Comparison of ENCODE assay signal across 16 mouse cellular contexts in the genomic region with DNA sequence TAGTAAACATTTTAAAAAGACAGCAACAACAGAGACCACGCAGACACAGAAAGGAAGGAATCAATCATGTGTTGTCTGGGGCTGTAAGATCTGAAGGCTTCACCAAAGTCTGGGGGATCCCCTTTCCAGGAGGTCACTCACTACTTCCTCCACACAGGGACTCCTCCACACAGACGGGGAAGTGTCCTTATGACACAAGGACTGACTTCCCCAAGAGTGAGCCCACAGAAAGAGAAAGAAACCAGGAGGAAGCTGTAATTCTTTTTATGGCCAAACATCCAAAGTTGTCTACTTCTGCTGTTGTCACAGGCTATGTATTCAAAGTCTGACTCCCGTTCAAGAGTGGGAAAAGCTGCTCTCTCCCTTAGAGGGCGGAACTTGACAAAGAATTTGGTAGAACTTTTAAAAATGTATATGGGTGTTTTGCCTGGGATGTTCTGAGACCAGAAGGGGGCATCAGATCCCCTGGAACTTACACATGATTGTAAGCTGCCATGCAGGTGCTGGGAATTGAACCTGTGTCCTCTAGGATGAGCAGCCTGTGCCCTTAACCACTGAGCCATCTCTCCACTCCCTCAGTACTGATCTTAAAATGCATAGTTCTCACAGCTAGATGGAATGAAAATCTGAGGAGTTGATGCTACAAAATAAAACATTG. TPM values are rescaled to one million over a fixed set of nuclear protein-coding genes. Genes with fewer than 3 reads are reported as not detected.
DNase-seq lines count a peak whose midpoint lies in the region; ATAC-seq lines count a peak whose summit lies in the region.
"Had no signal": no experiment of that assay in that cellular context is flagged by ENCODE, and none has a peak within 500 bp of the region (broad histone marks: within the 10 kb centered on the region; RNA-seq: fewer than 3 reads in every experiment).

No protein-coding gene starts in this region.

- 52% methylated on average over 4 of the region's 4 CpGs for WGBS in intestine, embryonic 16.5 days
- 45% methylated on average over 4 of the region's 4 CpGs for WGBS in intestine, embryonic 15.5 days
- 58% methylated on average over 4 of the region's 4 CpGs for WGBS in hindbrain, embryonic 12.5 days

- no peaks in the 10 kb centered on the region for H3K4me1 ChIP-seq in intestine, embryonic 16.5 days (ENCODE audit: control insufficient read depth, insufficient read depth, low read length)
- H3K4me1 ChIP-seq in intestine, embryonic 15.5 days (replicated peaks) = no peaks in the 10 kb centered on the region
- no peaks in the 10 kb centered on the region for H3K4me1 ChIP-seq in hindbrain, embryonic 12.5 days
- H3K4me1 ChIP-seq: embryonic facial prominence, embryonic 12.5 days; heart, embryonic 12.5 days had no signal

- H3K27me3 ChIP-seq in intestine, embryonic 16.5 days (replicated peaks; ENCODE audit: control insufficient read depth, insufficient read depth, low read length) = no peaks in the 10 kb centered on the region
- no peaks in the 10 kb centered on the region for H3K27me3 ChIP-seq in intestine, embryonic 15.5 days (replicated peaks)
- no peaks in the 10 kb centered on the region for H3K27me3 ChIP-seq in hindbrain, embryonic 12.5 days
- H3K27me3 ChIP-seq: embryonic facial prominence, embryonic 12.5 days; heart, embryonic 12.5 days had no signal

- no peak overlapping the region for H3K27ac ChIP-seq in intestine, embryonic 16.5 days (ENCODE audit: low read length)
- H3K27ac ChIP-seq in intestine, embryonic 15.5 days = no peak overlapping the region
- no peak overlapping the region for H3K27ac ChIP-seq in hindbrain, embryonic 12.5 days
- H3K27ac ChIP-seq: embryonic facial prominence, embryonic 12.5 days; hindbrain, embryonic 14.5 days had no signal

- no peak overlapping the region for H3K9ac ChIP-seq in intestine, embryonic 16.5 days (ENCODE audit: low read depth, low read length)
- no peak overlapping the region for H3K9ac ChIP-seq in intestine, embryonic 15.5 days
- no peak overlapping the region for H3K9ac ChIP-seq in hindbrain, embryonic 12.5 days
- H3K9ac ChIP-seq: embryonic facial prominence, embryonic 12.5 days; heart, embryonic 12.5 days; hindbrain, embryonic 14.5 days; lung, embryonic 14.5 days had no signal

- H3K4me2 ChIP-seq in intestine, embryonic 16.5 days (ENCODE audit: low read depth, low read length) = no peak overlapping the region
- H3K4me2 ChIP-seq in intestine, embryonic 15.5 days (replicated peaks) = no peak overlapping the region
- H3K4me2 ChIP-seq in hindbrain, embryonic 12.5 days (replicated peaks) = no peak overlapping the region
- H3K4me2 ChIP-seq: embryonic facial prominence, embryonic 12.5 days; heart, embryonic 12.5 days; hindbrain, embryonic 14.5 days; lung, embryonic 14.5 days had no signal

- H3K36me3 ChIP-seq in intestine, embryonic 16.5 days (ENCODE audit: control insufficient read depth, insufficient read depth, low read length) = no peaks in the 10 kb centered on the region
- H3K36me3 ChIP-seq in intestine, embryonic 15.5 days = no peaks in the 10 kb centered on the region
- H3K36me3 ChIP-seq in hindbrain, embryonic 12.5 days = no peaks in the 10 kb centered on the region
- H3K36me3 ChIP-seq: embryonic facial prominence, embryonic 12.5 days; heart, embryonic 12.5 days had no signal

- 0 out of 2 replicates have a peak, but pooled peaks have one; percentile 28 for ATAC-seq in intestine, embryonic 16.5 days
- no peak for ATAC-seq in intestine, embryonic 15.5 days
- ATAC-seq in hindbrain, embryonic 12.5 days (ENCODE audit: low FRiP score) = no peak

- H3K9me3 ChIP-seq in intestine, embryonic 16.5 days (ENCODE audit: control insufficient read depth, low read length) = no peaks in the 10 kb centered on the region
- no peaks in the 10 kb centered on the region for H3K9me3 ChIP-seq in intestine, embryonic 15.5 days
- H3K9me3 ChIP-seq in hindbrain, embryonic 12.5 days (replicated peaks) = no peaks in the 10 kb centered on the region
- H3K9me3 ChIP-seq: embryonic facial prominence, embryonic 12.5 days; heart, embryonic 12.5 days had no signal

- H3K4me3 ChIP-seq in intestine, embryonic 16.5 days (ENCODE audit: low read length) = no peak overlapping the region
- H3K4me3 ChIP-seq in intestine, embryonic 15.5 days (replicated peaks) = no peak overlapping the region
- no peak overlapping the region for H3K4me3 ChIP-seq in hindbrain, embryonic 12.5 days
- H3K4me3 ChIP-seq: embryonic facial prominence, embryonic 12.5 days; heart, embryonic 12.5 days had no signal

- DNase-seq in spleen, postnatal 36 days (ENCODE audit: low spot score in 2 of 2) = peak; percentile 26 to 49
- DNase-seq in spleen, adult 18-20 months = no peak
- DNase-seq in lung, postnatal 10 days = peak; percentile 23
- no peak for DNase-seq in thymus, postnatal 25 days
- no peak for DNase-seq in cerebellum, adult 11-12 months
- DNase-seq: adrenal gland, postnatal 25 days; B cell, adult 2 months; cerebellum, adult 18-20 months; left cerebral cortex, postnatal 4 days; lung, embryonic 14.5 days had no signal

RNA-seq across cellular contexts. Expression of gene Map4, which starts 16.9 kb away (rescaled TPM):
- polyA plus RNA-seq in intestine, embryonic 16.5 days (2015; fragmentation: Nextera tagmentation; extraction: Ambion mirVana) = 52.8 and 57.2 TPM in 2 replicates
- polyA plus RNA-seq in intestine, embryonic 15.5 days (2015; fragmentation: Nextera tagmentation; extraction: Ambion mirVana) = 53.0 and 54.4 TPM in 2 replicates
- 137 and 164 TPM in 2 replicates for polyA plus RNA-seq in hindbrain, embryonic 12.5 days (2016; fragmentation: Nextera tagmentation; extraction: Ambion mirVana)

RNA-seq across cellular contexts. Expression of gene Cdc25a, which starts 39.0 kb away (rescaled TPM):
- polyA plus RNA-seq in intestine, embryonic 16.5 days (2015; fragmentation: Nextera tagmentation; extraction: Ambion mirVana) = 31.2 and 31.3 TPM in 2 replicates
- polyA plus RNA-seq in intestine, embryonic 15.5 days (2015; fragmentation: Nextera tagmentation; extraction: Ambion mirVana) = 32.1 and 32.5 TPM in 2 replicates
- polyA plus RNA-seq in hindbrain, embryonic 12.5 days (2016; fragmentation: Nextera tagmentation; extraction: Ambion mirVana) = 34.0 and 35.5 TPM in 2 replicates

Comparison
In these comparisons a context has a peak if more than half of its experiments do, and no peak if none do; other contexts are left out.
1. DNase-seq: peak in spleen, postnatal 36 days (2 of 2) and lung, postnatal 10 days (single experiment); none in spleen, adult 18-20 months (0 of 2), thymus, postnatal 25 days (single experiment) and cerebellum, adult 11-12 months (single experiment).